ENCODE assay signal across 12 mouse cellular contexts in genomic region chr15:3962251-3962650, GRCm38 (mm10). TPM values are rescaled to one million over a fixed set of nuclear protein-coding genes. Genes with fewer than 3 reads are reported as not detected.
A peak's percentile ranks its signal among the peaks of the same experiment; 100 is the strongest.
DNase-seq lines count a peak whose midpoint lies in the region; ATAC-seq and TF ChIP-seq lines count a peak whose summit lies in the region.
"Had no signal": no experiment of that assay in that cellular context is flagged by ENCODE, and none has a peak within 500 bp of the region (broad histone marks: within the 10 kb centered on the region; RNA-seq: fewer than 3 reads in every experiment).

No protein-coding gene starts in this region.

- ATAC-seq in frontal cortex, adult (ENCODE audit: low TSS enrichment): no peak
- ATAC-seq: intestine, embryonic 15.5 days had no signal

- H3K4me1 ChIP-seq in kidney, adult 2 months (ENCODE audit: control insufficient read depth, insufficient read depth, low read length): peaks cover 4% of the 10 kb centered on the region; the same call in 1 of the 2 replicates
- H3K4me1 ChIP-seq: intestine, embryonic 15.5 days; liver, embryonic 15.5 days had no signal

- H3K27me3 ChIP-seq in kidney, adult 2 months (replicated peaks; ENCODE audit: control insufficient read depth, insufficient read depth, low read length): no peaks in the 10 kb centered on the region
- H3K27me3 ChIP-seq: intestine, embryonic 15.5 days; liver, embryonic 15.5 days had no signal

- no peak for TF ChIP-seq CTCF in kidney, adult 2 months (conservative IDR thresholded peaks at IDR 0.05; ENCODE audit: insufficient read depth, insufficient read length, low read depth, low read length)

- H3K27ac ChIP-seq in kidney, adult 2 months (ENCODE audit: insufficient read depth, low read depth, low read length): peak overlapping the region; percentile 17
- H3K27ac ChIP-seq: intestine, embryonic 15.5 days; liver, embryonic 15.5 days had no signal

- WGBS in kidney, adult 2 months: 37% methylated on average over 8 of the region's 8 CpGs

- no peak for TF ChIP-seq POLR2A in kidney, adult 2 months (IDR thresholded peaks at IDR 0.05; ENCODE audit: low read depth, low read length)

- no peak overlapping the region for H3K4me3 ChIP-seq in kidney, adult 2 months (ENCODE audit: insufficient read depth, low read depth, low read length)
- H3K4me3 ChIP-seq: intestine, embryonic 15.5 days; liver, embryonic 15.5 days had no signal

- H3K36me3 ChIP-seq in kidney, adult 2 months (ENCODE audit: control insufficient read depth, insufficient read depth, low read length): no peaks in the 10 kb centered on the region
- H3K36me3 ChIP-seq: intestine, embryonic 15.5 days; liver, embryonic 15.5 days had no signal

- peak; percentile 44 for DNase-seq in lung, postnatal 36 days
- DNase-seq in lung, postnatal 14 days: no peak
- DNase-seq in heart, adult 9 months (ENCODE audit: low spot score in 2 of 2): peak; percentile 51 to 59
- peak; percentile 84 for DNase-seq in kidney, adult 2 months
- DNase-seq in cerebellum, adult 18-20 months: no peak
- DNase-seq in right cerebral cortex, postnatal 10 days (ENCODE audit: low spot score in 2 of 2): no peak
- DNase-seq: cerebellum, postnatal 36 days; midbrain, embryonic 14.5 days; right cerebral cortex, postnatal 25 days had no signal

RNA-seq across cellular contexts. Expression of gene Fbxo4, which starts 17.1 kb away (rescaled TPM):
- polyA plus RNA-seq in kidney, adult 2 months (2012; rRNA removed): 8.8 and 10.7 TPM in 2 replicates

RNA-seq across cellular contexts. Expression of gene AW549877, which starts 33.3 kb away (rescaled TPM):
- polyA plus RNA-seq in kidney, adult 2 months (2012; rRNA removed): 15.3 and 20.5 TPM in 2 replicates

Comparison
In these comparisons a context has a peak if more than half of its experiments do, and no peak if none do; other contexts are left out.
1. DNase-seq: peak in lung, postnatal 36 days (single experiment), heart, adult 9 months (2 of 2) and kidney, adult 2 months (single experiment); none in lung, postnatal 14 days (single experiment), cerebellum, adult 18-20 months (0 of 2) and right cerebral cortex, postnatal 10 days (0 of 2).